26 mouse cellular contexts compared by ENCODE assay signal in the genomic region with DNA sequence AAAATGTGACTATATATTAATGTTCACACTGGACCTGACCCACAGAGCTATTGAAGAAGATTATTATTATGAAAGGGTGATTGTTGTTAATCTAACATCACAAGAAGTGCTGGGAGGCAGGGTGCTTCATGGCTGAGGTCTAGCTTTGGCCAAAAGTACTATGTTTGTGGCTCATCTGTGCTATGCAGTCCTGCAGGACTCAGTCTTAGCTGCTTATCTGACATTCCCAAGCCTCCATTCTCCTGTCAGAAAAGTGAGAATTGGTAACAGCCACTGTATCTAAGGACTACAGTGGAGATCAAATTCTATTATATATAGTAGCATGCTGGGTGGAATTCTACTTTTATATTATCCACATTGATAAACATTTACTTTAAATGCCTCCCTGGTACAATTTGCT. TPM values are rescaled to one million over a fixed set of nuclear protein-coding genes. Genes with fewer than 3 reads are reported as not detected.
DNase-seq lines count a peak whose midpoint lies in the region; ATAC-seq lines count a peak whose summit lies in the region.
"Had no signal": no experiment of that assay in that cellular context is flagged by ENCODE, and none has a peak within 500 bp of the region (broad histone marks: within the 10 kb centered on the region; RNA-seq: fewer than 3 reads in every experiment).

No protein-coding gene starts in this region.

- H3K9me3 ChIP-seq in liver, embryonic 11.5 days (ENCODE audit: control insufficient read depth, low read length): no peaks in the 10 kb centered on the region
- no peaks in the 10 kb centered on the region for H3K9me3 ChIP-seq in liver, embryonic 12.5 days (replicated peaks)
- H3K9me3 ChIP-seq in liver, embryonic 15.5 days (replicated peaks): no peaks in the 10 kb centered on the region
- H3K9me3 ChIP-seq: embryonic facial prominence, embryonic 10.5 days; embryonic facial prominence, embryonic 13.5 days; forebrain, embryonic 12.5 days; forebrain, embryonic 15.5 days; hindbrain, embryonic 12.5 days; hindbrain, embryonic 15.5 days had no signal

- H3K27ac ChIP-seq in liver, embryonic 11.5 days (ENCODE audit: low read depth, low read length): no peak overlapping the region
- peak overlapping the region; percentile 27; the same call in 1 of the 2 replicates for H3K27ac ChIP-seq in liver, embryonic 12.5 days
- H3K27ac ChIP-seq in liver, embryonic 15.5 days (replicated peaks): no peak overlapping the region
- H3K27ac ChIP-seq: embryonic facial prominence, embryonic 10.5 days; embryonic facial prominence, embryonic 13.5 days; forebrain, embryonic 12.5 days; forebrain, embryonic 15.5 days; hindbrain, embryonic 12.5 days; hindbrain, embryonic 15.5 days had no signal

- peaks cover 24% of the 10 kb centered on the region for H3K4me1 ChIP-seq in liver, embryonic 11.5 days (replicated peaks; ENCODE audit: control insufficient read depth, insufficient read depth, low read length)
- peaks cover 51% of the 10 kb centered on the region for H3K4me1 ChIP-seq in liver, embryonic 12.5 days
- H3K4me1 ChIP-seq in liver, embryonic 15.5 days (replicated peaks): peaks cover 16% of the 10 kb centered on the region
- H3K4me1 ChIP-seq: forebrain, embryonic 12.5 days; forebrain, embryonic 15.5 days; hindbrain, embryonic 15.5 days had no signal

- H3K36me3 ChIP-seq in liver, embryonic 11.5 days (ENCODE audit: control insufficient read depth, insufficient read depth, low read length): no peaks in the 10 kb centered on the region
- no peaks in the 10 kb centered on the region for H3K36me3 ChIP-seq in liver, embryonic 12.5 days
- no peaks in the 10 kb centered on the region for H3K36me3 ChIP-seq in liver, embryonic 15.5 days (replicated peaks)
- H3K36me3 ChIP-seq: embryonic facial prominence, embryonic 10.5 days; embryonic facial prominence, embryonic 13.5 days; forebrain, embryonic 12.5 days; forebrain, embryonic 15.5 days; G1E; hindbrain, embryonic 12.5 days; hindbrain, embryonic 15.5 days had no signal

- peak; percentile 72 for ATAC-seq in liver, embryonic 11.5 days (replicated peaks; ENCODE audit: low FRiP score)
- ATAC-seq in liver, embryonic 12.5 days: peak; percentile 77
- ATAC-seq in liver, embryonic 15.5 days (ENCODE audit: insufficient read depth): peak; percentile 52
- peak; percentile 42; the same call in 1 of the 2 replicates for ATAC-seq in megakaryocyte-erythroid progenitor cell, adult 5-6 weeks (replicated peaks; ENCODE audit: low FRiP score, low TSS enrichment, poor library complexity, severe bottlenecking)
- ATAC-seq: forebrain, embryonic 15.5 days had no signal

- no peak overlapping the region for H3K9ac ChIP-seq in liver, embryonic 11.5 days (ENCODE audit: low read depth, low read length)
- no peak overlapping the region for H3K9ac ChIP-seq in liver, embryonic 12.5 days
- no peak overlapping the region for H3K9ac ChIP-seq in liver, embryonic 15.5 days
- H3K9ac ChIP-seq: embryonic facial prominence, embryonic 13.5 days; forebrain, embryonic 12.5 days; forebrain, embryonic 15.5 days; hindbrain, embryonic 12.5 days; hindbrain, embryonic 15.5 days had no signal

- peak overlapping the region; percentile 21; the same call in 1 of the 2 replicates for H3K4me2 ChIP-seq in liver, embryonic 11.5 days
- H3K4me2 ChIP-seq in liver, embryonic 12.5 days: peak overlapping the region; percentile 20; the same call in 1 of the 2 replicates
- no peak overlapping the region for H3K4me2 ChIP-seq in liver, embryonic 15.5 days
- H3K4me2 ChIP-seq: embryonic facial prominence, embryonic 13.5 days; forebrain, embryonic 12.5 days; forebrain, embryonic 15.5 days; heart, embryonic 11.5 days; hindbrain, embryonic 12.5 days; hindbrain, embryonic 15.5 days had no signal

- H3K4me3 ChIP-seq in liver, embryonic 11.5 days (ENCODE audit: low read depth, low read length): no peak overlapping the region
- no peak overlapping the region for H3K4me3 ChIP-seq in liver, embryonic 12.5 days
- H3K4me3 ChIP-seq in liver, embryonic 15.5 days (replicated peaks): no peak overlapping the region
- H3K4me3 ChIP-seq: embryonic facial prominence, embryonic 10.5 days; embryonic facial prominence, embryonic 13.5 days; erythroblast, embryonic 14.5 days; forebrain, embryonic 12.5 days; forebrain, embryonic 15.5 days; hindbrain, embryonic 12.5 days; hindbrain, embryonic 15.5 days had no signal

- DNase-seq in liver, embryonic 11.5 days (ENCODE audit: low spot score): no peak
- DNase-seq in liver: no peak
- DNase-seq in right cerebral cortex, postnatal 25 days: no peak
- no peak for DNase-seq in gastrocnemius, adult 8-10 months (ENCODE audit: low spot score in 2 of 2)
- DNase-seq: adrenal gland, adult 2 months; adrenal gland, postnatal 14 days; B cell, adult 2 months; cerebellum, adult 11 months; cerebellum, adult 2 months; cerebellum, postnatal 10 days; cerebellum, postnatal 36 days; embryo, embryonic 11 days; gastrocnemius, postnatal 10 days had no signal

- H3K27me3 ChIP-seq in liver, embryonic 11.5 days (replicated peaks; ENCODE audit: control insufficient read depth, insufficient read depth, low read length): no peaks in the 10 kb centered on the region
- peaks cover 15% of the 10 kb centered on the region for H3K27me3 ChIP-seq in liver, embryonic 12.5 days (replicated peaks)
- 0 out of 2 replicates have a peak, but pooled peaks cover 6% of the 10 kb centered on the region for H3K27me3 ChIP-seq in liver, embryonic 15.5 days
- H3K27me3 ChIP-seq: CH12.LX; forebrain, embryonic 15.5 days; hindbrain, embryonic 12.5 days; hindbrain, embryonic 15.5 days had no signal

RNA-seq across cellular contexts. Expression of a gene that starts 16.8 kb away (rescaled TPM):
- 23.1 and 24.3 TPM in 2 replicates for polyA plus RNA-seq in liver, embryonic 11.5 days (2014; fragmentation: Nextera tagmentation; extraction: Ambion mirVana)
- polyA plus RNA-seq in liver, embryonic 12.5 days (2016; fragmentation: Nextera tagmentation; extraction: Ambion mirVana): 15.3 and 16.2 TPM in 2 replicates
- 8.1 and 9.1 TPM in 2 replicates for polyA plus RNA-seq in liver, embryonic 15.5 days (2015; fragmentation: Nextera tagmentation; extraction: Ambion mirVana)
- total RNA-seq in megakaryocyte-erythroid progenitor cell, adult 5-6 weeks (2014; fragmentation: Nextera tagmentation): 8.9 and 18.6 TPM in 2 replicates
- total RNA-seq in megakaryocyte-erythroid progenitor cell, adult 5-6 weeks (2017): 17.7 and 38.1 TPM in 2 replicates
- total RNA-seq in gastrocnemius, adult 8-10 months (2022): 1 to 10 TPM; 4.3 to 9.0 (median 5.6) TPM
